8 mouse cellular contexts compared by ENCODE assay signal in the genomic region with DNA sequence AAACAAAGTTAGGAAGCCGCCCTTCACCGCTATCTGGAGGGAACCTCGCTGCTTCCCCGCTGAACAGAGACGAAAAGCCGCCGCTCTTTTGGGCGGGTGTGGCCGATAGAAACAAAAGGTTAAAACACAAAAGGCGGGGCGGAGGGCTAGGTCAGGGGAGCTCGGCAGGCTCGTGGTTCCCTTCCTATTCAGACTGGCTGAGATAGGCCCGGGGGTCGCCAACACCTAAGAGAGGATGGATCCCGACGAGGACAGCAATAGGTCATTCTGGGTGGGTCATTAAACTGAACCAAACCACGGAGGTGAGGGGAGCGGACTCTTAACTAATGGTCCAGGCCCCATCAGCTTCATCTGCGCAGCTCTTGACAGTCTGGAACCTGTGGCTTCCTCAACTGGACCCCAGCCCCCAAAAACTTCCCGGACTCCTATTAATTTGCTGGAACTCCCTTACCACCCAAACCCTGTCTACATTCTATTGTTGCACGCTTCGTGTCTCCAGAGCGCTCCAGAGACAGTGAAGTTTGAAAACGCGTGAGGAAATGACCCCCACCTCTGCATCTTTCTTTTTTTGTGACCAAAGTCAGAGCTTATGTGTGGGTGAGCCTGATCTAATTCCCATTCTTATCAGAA.
DNase-seq lines count a peak whose midpoint lies in the region; ATAC-seq and TF ChIP-seq lines count a peak whose summit lies in the region.

No protein-coding gene starts in this region.

- ATAC-seq in forebrain, embryonic 15.5 days (replicated peaks), result peak; percentile 27
- no peak for ATAC-seq in intestine, embryonic 14.5 days (replicated peaks; ENCODE audit: low FRiP score, low TSS enrichment, low read depth)
- peak; percentile 42; the same call in 1 of the 2 replicates for ATAC-seq in lung, embryonic 14.5 days (ENCODE audit: insufficient read depth)
- peak; percentile 23; the same call in 1 of the 2 replicates for ATAC-seq in neutrophil, adult 5-6 weeks (ENCODE audit: extremely low read depth, insufficient number of reproducible peaks, low FRiP score, poor library complexity, severe bottlenecking)
- ATAC-seq in erythroid progenitor cell, adult 5-6 weeks (replicated peaks; ENCODE audit: low FRiP score, poor library complexity, severe bottlenecking), result no peak

- DNase-seq in B cell, adult 2 months, result peak; percentile 40 to 42
- DNase-seq in ES-CJ7 (ENCODE audit: low read depth, low spot score), result peak; percentile 83
- peak; percentile 68 for DNase-seq in intestine, embryonic 14.5 days (ENCODE audit: low spot score)
- peak; percentile 66 for DNase-seq in lung, embryonic 14.5 days
- DNase-seq in left cerebral cortex, adult 8-10 months (ENCODE audit: low spot score in 2 of 2), result no peak

- peak overlapping the region; percentile 79 for H3K4me3 ChIP-seq in forebrain, embryonic 15.5 days
- H3K4me3 ChIP-seq in intestine, embryonic 14.5 days (ENCODE audit: low read depth, low read length), result peak overlapping the region; percentile 59
- peak overlapping the region; percentile 61 for H3K4me3 ChIP-seq in lung, embryonic 14.5 days (ENCODE audit: low read depth, low read length)

- no peaks in the 10 kb centered on the region for H3K9me3 ChIP-seq in forebrain, embryonic 15.5 days
- no peaks in the 10 kb centered on the region for H3K9me3 ChIP-seq in intestine, embryonic 14.5 days (ENCODE audit: control insufficient read depth, low read length)
- H3K9me3 ChIP-seq in lung, embryonic 14.5 days (ENCODE audit: low read depth, low read length), result no peaks in the 10 kb centered on the region

- WGBS in forebrain, embryonic 15.5 days, result under 1% methylated on average over 26 of the region's 26 CpGs
- under 1% methylated on average over 26 of the region's 26 CpGs for WGBS in intestine, embryonic 14.5 days
- under 1% methylated on average over 26 of the region's 26 CpGs for WGBS in lung, embryonic 14.5 days

- no peak for TF ChIP-seq CTCF in lung, embryonic 14.5 days (IDR thresholded peaks at IDR 0.05; ENCODE audit: low read depth)

- peak overlapping the region; percentile 67 for H3K4me2 ChIP-seq in forebrain, embryonic 15.5 days (replicated peaks)
- H3K4me2 ChIP-seq in intestine, embryonic 14.5 days (ENCODE audit: low read length), result peak overlapping the region; percentile 78
- peak overlapping the region; percentile 87 for H3K4me2 ChIP-seq in lung, embryonic 14.5 days

- no peaks in the 10 kb centered on the region for H3K36me3 ChIP-seq in forebrain, embryonic 15.5 days
- no peaks in the 10 kb centered on the region for H3K36me3 ChIP-seq in intestine, embryonic 14.5 days (ENCODE audit: control insufficient read depth, insufficient read depth, low read length)
- no peaks in the 10 kb centered on the region for H3K36me3 ChIP-seq in lung, embryonic 14.5 days (ENCODE audit: insufficient read depth)

- no peaks in the 10 kb centered on the region for H3K27me3 ChIP-seq in forebrain, embryonic 15.5 days
- peaks cover 24% of the 10 kb centered on the region for H3K27me3 ChIP-seq in intestine, embryonic 14.5 days (replicated peaks; ENCODE audit: control insufficient read depth, insufficient read depth, low read length)
- peaks cover 16% of the 10 kb centered on the region; the same call in 1 of the 2 replicates for H3K27me3 ChIP-seq in lung, embryonic 14.5 days (ENCODE audit: insufficient read depth, low read length)

- peaks cover 52% of the 10 kb centered on the region for H3K4me1 ChIP-seq in forebrain, embryonic 15.5 days
- peaks cover 15% of the 10 kb centered on the region for H3K4me1 ChIP-seq in intestine, embryonic 14.5 days (replicated peaks; ENCODE audit: control insufficient read depth, insufficient read depth, low read length)
- H3K4me1 ChIP-seq in lung, embryonic 14.5 days (ENCODE audit: insufficient read depth), result 0 out of 2 replicates have a peak, but pooled peaks cover 5% of the 10 kb centered on the region

- H3K9ac ChIP-seq in forebrain, embryonic 15.5 days (replicated peaks), result peak overlapping the region; percentile 72
- H3K9ac ChIP-seq in intestine, embryonic 14.5 days (ENCODE audit: low read length), result peak overlapping the region; percentile 63
- peak overlapping the region; percentile 79 for H3K9ac ChIP-seq in lung, embryonic 14.5 days

- peak overlapping the region; percentile 42 for H3K27ac ChIP-seq in forebrain, embryonic 15.5 days (replicated peaks)
- H3K27ac ChIP-seq in intestine, embryonic 14.5 days (ENCODE audit: low read depth), result no peak overlapping the region
- H3K27ac ChIP-seq in lung, embryonic 14.5 days (ENCODE audit: low read depth), result no peak overlapping the region

Comparison
In these comparisons a context has a peak if more than half of its experiments do, and no peak if none do; other contexts are left out.
1. DNase-seq: peak in B cell, adult 2 months (2 of 2), ES-CJ7 (single experiment), intestine, embryonic 14.5 days (single experiment) and lung, embryonic 14.5 days (single experiment); none in left cerebral cortex, adult 8-10 months (0 of 2).
2. ATAC-seq: peak in forebrain, embryonic 15.5 days (single experiment), lung, embryonic 14.5 days (single experiment) and neutrophil, adult 5-6 weeks (single experiment); none in intestine, embryonic 14.5 days (single experiment) and erythroid progenitor cell, adult 5-6 weeks (single experiment).
3. Peak in every context shown above with its lines, with median percentiles within 50 percentile points of each other: H3K4me2 ChIP-seq, H3K4me3 ChIP-seq and H3K9ac ChIP-seq.